Mouse (Mus musculus): ENCODE results near the gene Agpat3. TPM values are rescaled to one million over a fixed set of nuclear protein-coding genes. Genes with fewer than 3 reads are reported as not detected.

Gene Agpat3
- total RNA-seq, 2 experiments from 2014 or later, result 258 to 259 TPM

GRCm38 (mm10) chr10:78224136-78224535, 128.2 kb downstream of the Agpat3 start:
- no peak for DNase-seq (ENCODE audit: low spot score in 2 of 2)

- no peak for DNase-seq (ENCODE audit: low spot score in 2 of 2)
Measured at GRCm38 (mm10) chr10:78222908-78223307, 129.4 kb downstream of the Agpat3 start.

DNA sequence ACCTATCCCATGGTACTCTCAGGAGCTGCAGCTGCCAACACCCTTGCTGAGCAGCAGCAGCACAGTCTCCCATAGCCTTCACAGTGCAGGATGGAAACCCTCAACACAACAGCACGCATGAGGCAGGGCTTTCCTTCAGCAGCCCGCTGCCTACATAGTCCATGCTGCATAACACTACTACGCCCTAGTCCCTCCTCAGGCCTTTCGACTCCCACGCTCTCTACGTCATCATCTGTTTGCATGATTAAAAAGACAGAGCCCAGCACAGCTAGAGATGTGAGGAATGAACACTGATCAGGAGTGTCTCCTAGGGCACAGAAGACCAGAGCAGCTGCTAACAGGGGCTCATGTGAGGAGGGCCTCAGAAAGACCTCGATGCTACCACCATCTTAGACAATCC, 131.0 kb downstream of the Agpat3 start:
- no peak for DNase-seq (ENCODE audit: low spot score in 2 of 2)

DNA sequence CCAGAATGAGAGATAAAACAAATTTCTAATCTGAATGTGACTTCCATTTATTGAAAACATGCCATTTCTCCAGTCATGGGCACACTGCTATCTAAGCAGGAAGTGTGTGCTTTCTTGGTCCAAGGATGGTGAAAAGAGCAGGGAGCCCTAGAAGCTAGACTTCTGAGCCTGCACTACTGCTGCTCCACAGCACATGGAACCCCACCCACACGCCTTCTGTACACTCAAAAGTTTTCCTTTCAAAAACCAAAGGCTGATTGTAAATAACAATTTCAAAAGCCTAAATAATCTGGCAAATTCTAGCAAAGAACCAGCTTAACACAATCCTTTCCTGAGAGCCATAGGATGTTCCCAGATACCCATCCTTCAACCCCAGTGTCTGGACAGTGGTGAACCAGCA, 132.8 kb downstream of the Agpat3 start:
- DNase-seq (ENCODE audit: low spot score in 2 of 2), result peak in 1 of 2 experiments; percentile 78

Small RNA genes within 50 kb of the gene (microRNA-seq; reads per million reads assigned to microRNA genes)
- gene Mir7659, result 0 reads per million in 2 experiments

Other genes with a start within 250 kb of the Agpat3 start
- gene D10Jhu81e, start 182.7 kb downstream of the Agpat3 start, total RNA-seq (2021), result 100 to 1,000 TPM; 116 to 119 TPM
- gene Pwp2, start 167.3 kb downstream of the Agpat3 start, total RNA-seq (2021), result 10 to 100 TPM; 17.5 to 17.9 TPM
- gene Trappc10, start 107.8 kb downstream of the Agpat3 start, total RNA-seq (2021), result 10 to 100 TPM; 76.9 to 80.1 TPM
- gene Rrp1, start 60.6 kb upstream of the Agpat3 start, total RNA-seq (2021), result 100 to 1,000 TPM; 337 to 342 TPM
- 10 to 100 TPM; 33.8 to 37.6 TPM for gene Cstb, start 73.2 kb upstream of the Agpat3 start, total RNA-seq (2021)
- gene Pdxk, start 112.5 kb upstream of the Agpat3 start, total RNA-seq (2021), result 10 to 100 TPM; 71.0 to 73.2 TPM
- not detected for gene Olfr1358, start 164.9 kb upstream of the Agpat3 start, total RNA-seq (2021)
- 10 to 100 TPM; 17.7 to 25.1 TPM for gene Ilvbl, start 221.9 kb upstream of the Agpat3 start, total RNA-seq (2021)
- gene Syde1, start 239.5 kb upstream of the Agpat3 start, total RNA-seq (2021), result 1 to 10 TPM; 5.0 to 5.1 TPM